Mouse (Mus musculus) forelimb bud, embryonic 11.5 days (tissue): ENCODE measurements at regions not wholly inside any gene's neighbourhood (a gene's known extent, or its start where the extent isn't known, plus 50 kb on each side); places are given as distances from the start of the nearest gene placed in this dataset.
A peak's percentile ranks its signal among the peaks of the same experiment; 100 is the strongest.

Source experiments
- DNase-seq: peaks from one replicate; pipeline ENCODE4 v3.0.0-alpha.2; 2012; ENCODE audit warnings: low read depth, low spot score

DNA sequence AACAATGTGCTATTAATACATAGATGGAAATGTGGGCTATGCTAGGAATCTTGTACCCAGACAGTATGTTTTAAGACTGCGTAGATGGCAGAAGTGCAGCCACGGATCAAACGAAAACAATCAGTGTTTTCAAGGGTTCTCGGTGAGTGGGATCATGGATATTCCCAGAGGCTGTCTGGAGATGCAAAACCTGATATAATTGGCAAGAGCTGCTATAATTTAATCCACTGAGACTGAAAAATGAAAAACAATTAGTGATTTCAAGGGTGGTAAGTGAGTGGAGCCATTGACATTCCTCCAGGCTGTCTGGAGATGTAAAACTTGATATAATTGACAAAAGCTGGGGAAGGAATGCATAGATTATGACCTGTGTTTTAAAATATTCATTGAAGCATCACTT is 545.5 kb upstream of the Api5 start:
- DNase-seq, result no peak

DNA sequence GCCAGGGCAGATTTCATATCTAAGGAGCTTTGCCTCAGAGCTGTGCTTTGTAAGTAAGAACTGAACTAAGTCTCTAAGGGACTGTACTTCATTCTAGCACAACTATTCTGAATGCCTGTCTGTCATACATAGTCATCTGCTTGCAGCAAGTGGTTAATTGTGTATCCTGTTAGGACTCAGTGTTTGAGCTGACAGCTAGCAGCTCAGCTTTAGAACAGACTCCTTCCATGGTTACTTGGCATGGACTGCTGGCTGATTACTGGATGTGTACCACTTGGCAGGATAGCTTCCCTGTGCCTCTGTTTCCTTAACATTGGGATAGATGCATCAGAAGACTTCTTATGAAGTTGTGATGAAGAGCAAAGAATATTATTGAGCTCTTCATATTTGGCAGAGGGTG is 525.6 kb upstream of the Api5 start:
- DNase-seq, result no peak

DNA sequence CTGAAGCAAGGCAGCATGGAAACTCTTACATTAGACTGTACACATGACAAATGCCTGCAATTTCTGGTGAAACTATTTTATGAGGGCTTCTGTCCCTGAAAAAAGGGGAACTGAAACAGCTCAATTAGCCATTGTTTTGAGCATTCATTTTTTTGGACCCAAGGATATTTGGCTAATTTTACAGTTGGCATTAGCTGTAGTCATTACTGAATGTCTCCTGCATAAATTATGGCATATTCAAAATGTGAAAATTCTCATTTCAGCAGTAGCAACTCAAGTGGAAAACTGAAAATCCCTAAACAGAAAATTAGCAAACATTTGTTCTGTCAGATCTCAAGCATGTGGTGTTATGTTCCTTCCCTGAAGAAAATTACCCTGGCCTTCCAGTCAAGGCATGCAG is 507.7 kb upstream of the Api5 start:
- no peak for DNase-seq

DNA sequence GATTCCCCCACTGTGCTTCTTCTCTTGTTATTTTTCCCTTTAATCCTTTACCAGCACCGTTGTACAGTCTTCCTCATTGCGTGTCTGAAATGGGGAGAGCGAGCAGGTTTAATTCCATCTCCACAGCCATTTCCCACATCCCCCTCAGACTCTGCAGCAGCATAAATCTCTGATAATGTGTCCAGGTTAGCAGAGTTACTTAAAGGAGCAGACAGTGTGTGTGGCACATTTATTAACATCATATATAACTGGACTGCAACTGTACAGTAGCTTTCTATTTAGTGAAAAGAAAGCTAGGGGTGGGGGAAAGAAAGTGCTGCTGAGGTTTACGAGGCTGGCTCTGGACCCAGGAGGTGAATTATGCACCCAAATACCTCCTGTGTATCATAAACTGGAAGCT is 494.2 kb upstream of the Api5 start:
- DNase-seq, result no peak

DNA sequence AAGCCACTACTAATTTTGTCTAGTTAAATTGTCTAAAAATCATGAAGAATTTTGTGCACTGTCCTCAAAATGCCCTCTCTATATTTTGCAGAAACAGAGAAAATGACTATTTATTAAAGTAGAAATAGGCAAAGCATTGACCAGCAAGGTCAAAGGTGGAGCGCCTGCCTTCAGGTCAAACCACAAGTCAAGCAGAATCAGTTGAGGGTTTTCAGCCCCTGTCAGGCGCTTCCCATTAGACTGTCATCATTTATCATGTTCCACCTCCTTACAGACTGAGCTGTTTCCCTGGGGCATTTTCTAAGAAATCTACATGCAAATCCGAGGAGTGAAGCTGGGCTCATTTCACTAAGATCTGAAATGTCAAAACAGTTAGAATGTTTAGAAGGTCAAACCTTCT is 481.4 kb upstream of the Api5 start:
- DNase-seq, result peak; percentile 17

DNA sequence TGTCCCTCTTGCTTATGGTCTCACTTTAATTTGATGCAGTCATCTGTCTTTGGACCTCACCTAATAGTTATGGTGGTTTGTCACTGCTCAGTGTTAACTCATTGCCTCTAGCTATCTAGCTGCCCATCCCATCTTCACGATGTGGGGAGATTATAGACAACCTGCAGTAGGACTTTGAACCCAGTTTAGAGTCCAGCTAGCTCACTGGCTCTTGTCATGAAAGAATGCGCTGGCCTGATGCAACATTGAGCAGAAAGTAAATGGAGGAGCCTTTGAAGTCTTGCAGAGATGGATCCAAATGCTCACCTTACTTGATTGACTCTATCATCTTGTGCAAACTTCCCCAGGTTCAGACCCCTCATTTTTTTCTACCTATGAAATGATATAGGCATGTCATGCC is 480.1 kb upstream of the Api5 start:
- no peak for DNase-seq

DNA sequence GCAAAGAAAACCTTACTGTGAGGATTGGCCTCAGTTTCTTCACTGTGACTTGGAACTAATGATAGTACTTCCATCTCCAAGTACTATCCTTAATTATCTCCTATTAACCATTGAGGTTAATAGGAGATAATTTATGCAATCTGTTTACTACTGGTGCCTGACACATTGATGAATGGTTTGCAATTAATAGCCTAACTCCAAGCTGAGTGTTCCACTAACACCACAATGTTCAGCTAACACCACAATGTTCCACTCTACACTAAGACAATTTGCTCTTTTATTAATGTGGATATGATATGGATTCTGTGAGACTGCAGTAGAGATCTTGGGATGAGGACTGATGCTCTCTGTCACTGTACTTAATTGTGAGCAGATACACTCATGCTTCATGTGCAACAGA is 463.6 kb upstream of the Api5 start:
- no peak for DNase-seq
